Mouse (Mus musculus) C2C12 (cell line): Measurements from ENCODE around the gene Stat4.

Experiments used
- CEBPB ChIP-seq: IDR thresholded peaks from one replicate; pipeline ENCODE4 v1.6.1; 2011; ENCODE audit warnings: low read depth, mild to moderate bottlenecking, control low read depth, moderate library complexity
- CTCF ChIP-seq: IDR thresholded peaks from one replicate; pipeline ENCODE4 v1.5.1; 2011; ENCODE audit not compliant: control insufficient read depth, insufficient read depth, insufficient read length
- FOSL1 ChIP-seq: IDR thresholded peaks from one replicate; pipeline ENCODE4 v1.8.0; 2011; ENCODE audit warnings: mild to moderate bottlenecking, low read length; ENCODE audit not compliant: poor library complexity, insufficient read depth, severe bottlenecking
- MAX ChIP-seq: IDR thresholded peaks from one replicate; pipeline ENCODE4 v1.6.1; 2011; ENCODE audit warnings: mild to moderate bottlenecking, control low read depth
- MYOD1 ChIP-seq: IDR thresholded peaks from one replicate; pipeline ENCODE4 v1.6.1; 2011; ENCODE audit warnings: low read depth; ENCODE audit not compliant: control insufficient read depth, insufficient read length
- MYOG ChIP-seq: IDR thresholded peaks from one replicate; pipeline ENCODE4 v1.6.1; 2011; ENCODE audit not compliant: control insufficient read depth, insufficient read length; ENCODE audit errors: extremely low read depth
- USF1 ChIP-seq: IDR thresholded peaks from one replicate; pipeline ENCODE4 v1.6.1; 2011; ENCODE audit warnings: low read depth, mild to moderate bottlenecking, control low read depth, moderate library complexity

- TF ChIP-seq CTCF (no peak), FOSL1 (no peak), USF1 (no peak), MAX (no peak), CEBPB (no peak), MYOG (no peak), MYOD1 (no peak)
Measured at GRCm38 (mm10) chr1:51938357-51938756, 48.6 kb upstream of the Stat4 start.
